Mouse (Mus musculus) brain, embryonic 18.5 days (tissue): ENCODE measurements around the gene Tldc1.

Source experiments
- DNase-seq: peaks from one replicate; pipeline ENCODE4 v3.0.0-alpha.2; 2012; ENCODE audit warnings: low read depth, low spot score

The Tldc1 gene

GRCm38 (mm10) chr8:119801168-119801567, 23.0 kb upstream of the Tldc1 start:
- no peak for DNase-seq

DNA sequence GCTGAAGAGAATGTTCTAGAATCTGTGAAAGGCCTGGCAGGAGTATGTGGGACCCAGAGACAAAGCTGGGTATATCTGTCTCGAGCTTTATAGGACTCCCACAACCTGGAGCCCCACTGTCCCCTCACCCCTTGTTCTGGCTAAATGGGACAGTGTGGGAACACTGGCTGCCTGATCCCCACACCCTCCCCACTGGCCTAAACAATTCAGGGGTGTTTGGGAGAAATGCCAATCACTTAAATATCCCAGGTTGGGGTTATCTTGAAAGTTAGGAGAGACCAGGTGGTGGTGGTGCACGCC, 20.7 kb upstream of the Tldc1 start:
- DNase-seq = no peak

DNA sequence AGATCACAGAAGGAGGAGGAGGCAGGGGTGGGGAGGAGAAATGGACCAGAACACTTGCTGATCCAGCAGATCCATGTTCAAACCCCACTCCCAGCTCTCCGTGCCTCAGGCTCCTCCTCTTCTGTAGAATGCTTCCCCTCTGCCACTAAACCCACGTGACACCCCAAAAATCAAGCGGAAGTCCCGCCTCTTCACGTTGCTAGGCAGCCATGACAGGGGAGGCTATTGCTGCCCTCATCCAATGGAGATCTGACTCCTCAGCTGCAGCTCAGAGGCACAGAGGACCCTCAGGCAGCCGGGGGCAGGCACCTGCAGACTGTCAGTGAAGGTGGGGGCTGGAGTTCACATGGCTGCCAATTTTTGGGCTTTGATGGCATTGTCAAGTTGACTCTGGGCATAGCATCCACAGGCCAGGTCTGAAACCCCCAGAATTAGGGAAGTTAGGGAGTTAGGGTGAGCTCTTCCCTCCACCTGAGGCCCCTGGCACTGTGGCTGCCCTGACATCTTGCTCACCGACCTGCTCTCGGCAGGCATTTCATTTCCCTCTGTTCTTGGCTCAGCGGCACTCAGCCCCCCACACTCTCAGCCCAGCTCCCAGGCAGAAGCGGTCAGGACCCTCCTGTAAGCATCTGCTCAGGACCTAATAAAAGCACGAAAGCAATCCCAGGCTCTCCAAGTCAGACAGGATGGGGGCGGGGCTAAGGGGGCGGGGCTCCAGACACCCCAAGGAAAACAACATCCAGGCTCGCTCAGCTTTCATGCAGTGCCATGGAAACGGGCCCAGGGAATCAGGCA, 20.2 kb upstream of the Tldc1 start:
- DNase-seq = peak; percentile 72

DNA sequence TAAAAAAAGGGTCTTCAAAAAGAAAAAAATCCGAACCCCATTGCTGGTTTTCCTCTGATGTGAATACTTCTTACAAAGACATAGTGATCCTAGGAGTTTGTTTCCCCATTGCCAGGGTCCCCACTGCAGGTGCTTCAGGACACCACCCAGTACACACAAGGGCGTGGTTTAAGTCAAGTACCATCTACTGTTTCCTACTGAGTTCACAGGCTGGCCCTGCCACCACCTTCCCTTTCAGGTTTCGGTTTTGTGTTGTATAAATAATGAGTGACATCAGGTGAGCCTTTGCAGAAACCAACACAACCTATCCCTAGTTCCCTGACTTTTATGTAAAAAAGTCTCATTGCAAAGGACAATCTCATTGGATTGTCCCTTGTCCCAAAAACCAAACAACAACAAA, 17.4 kb upstream of the Tldc1 start:
- DNase-seq = no peak

GRCm38 (mm10) chr8:119794689-119795088, 16.5 kb upstream of the Tldc1 start:
- no peak for DNase-seq

GRCm38 (mm10) chr8:119791804-119792704, 13.8 kb upstream of the Tldc1 start:
- DNase-seq = no peak

- no peak for DNase-seq
These were observed 11.4 kb upstream of the Tldc1 start for GRCm38 (mm10) chr8:119789581-119789980.

- DNase-seq = no peak
These were observed 10.6 kb upstream of the Tldc1 start for GRCm38 (mm10) chr8:119788607-119789381.

- no peak for DNase-seq
These were observed 9.1 kb upstream of the Tldc1 start for GRCm38 (mm10) chr8:119787341-119787740.

DNA sequence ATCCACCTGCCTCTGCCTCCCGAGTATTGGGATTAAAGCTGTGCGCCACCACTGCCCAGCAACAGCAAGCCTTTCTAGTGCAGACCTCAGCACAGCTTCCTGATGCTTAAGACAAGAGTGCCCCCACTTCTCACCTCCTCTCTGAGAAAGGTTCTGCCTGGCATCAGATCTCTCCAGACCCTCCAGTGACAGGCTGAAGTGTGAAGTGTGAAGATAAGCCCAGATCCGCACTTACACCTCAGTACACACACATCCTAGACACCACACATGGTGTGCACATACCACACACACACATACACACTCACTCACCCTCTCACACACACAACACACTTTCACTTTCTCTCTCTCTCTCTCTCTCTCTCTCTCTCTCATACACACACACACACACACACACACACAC, 8.7 kb upstream of the Tldc1 start:
- DNase-seq = no peak

- DNase-seq = no peak
These were observed 7.7 kb upstream of the Tldc1 start for GRCm38 (mm10) chr8:119785764-119786405.

DNA sequence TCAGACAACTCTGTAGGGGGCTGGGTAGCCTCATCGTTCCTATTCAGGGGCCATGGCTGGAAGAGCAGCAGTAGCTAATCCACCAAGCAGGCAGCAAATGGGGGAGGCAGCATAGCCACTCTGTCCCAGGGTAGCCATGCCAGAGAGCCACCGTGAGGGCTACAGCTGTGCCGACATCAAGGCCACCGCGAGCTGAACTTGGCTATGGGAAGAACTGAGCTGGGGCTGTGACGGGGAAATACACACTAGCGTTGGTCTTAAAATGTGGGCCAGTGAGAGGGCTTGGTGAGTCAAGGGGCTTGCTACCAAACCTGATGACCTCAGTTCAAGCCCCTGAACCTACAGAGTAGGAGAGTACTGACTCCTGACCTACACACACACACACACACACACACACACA, 6.5 kb upstream of the Tldc1 start:
- no peak for DNase-seq

DNA sequence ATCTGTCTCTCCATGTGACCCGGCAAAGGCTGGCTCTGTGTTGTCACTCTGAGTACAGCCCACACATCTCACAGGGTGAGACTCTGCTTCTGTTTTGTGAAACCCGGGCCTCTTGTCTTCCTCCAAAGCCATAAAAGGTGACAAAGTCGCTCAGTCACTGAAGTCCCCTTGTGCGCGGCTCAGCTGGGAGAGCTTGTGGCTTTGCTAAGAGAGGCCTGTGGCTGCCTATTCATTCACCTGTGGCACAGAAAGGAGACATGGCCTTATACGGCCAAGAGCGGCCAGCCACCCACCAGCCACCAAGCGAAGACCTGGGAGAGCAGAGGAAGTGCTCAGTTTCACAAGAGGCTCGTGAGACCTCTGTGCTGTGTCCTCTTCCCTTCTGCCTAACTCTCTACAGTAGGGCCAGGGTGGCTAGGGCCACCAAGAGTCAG, 5.9 kb upstream of the Tldc1 start:
- no peak for DNase-seq

DNA sequence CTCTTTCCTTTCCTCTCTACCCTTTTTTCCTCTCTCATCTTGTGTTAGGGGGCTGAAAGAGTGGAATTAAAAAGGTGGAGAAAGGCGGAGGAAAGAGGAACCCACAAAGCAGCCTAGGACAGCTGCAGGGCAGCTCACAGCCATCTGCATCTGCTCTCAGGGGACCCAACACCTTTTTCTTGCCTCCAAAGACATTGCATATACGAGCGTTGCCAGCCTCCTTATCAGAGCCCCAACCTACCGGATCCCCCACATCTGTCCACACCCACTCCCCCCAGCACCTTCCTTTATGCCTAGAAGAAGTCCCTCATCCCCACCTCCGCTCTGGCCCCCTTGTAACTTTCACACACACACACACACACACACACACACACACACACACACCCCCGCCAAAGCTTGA, 5.4 kb upstream of the Tldc1 start:
- no peak for DNase-seq

- no peak for DNase-seq
These were observed 4.5 kb upstream of the Tldc1 start for GRCm38 (mm10) chr8:119782715-119783114.

- no peak for DNase-seq
These were observed 3.0 kb upstream of the Tldc1 start for GRCm38 (mm10) chr8:119781086-119781840.

- DNase-seq = no peak
These were observed 2.3 kb upstream of the Tldc1 start for GRCm38 (mm10) chr8:119780402-119781049.

- peak; percentile 58 for DNase-seq
These were observed 959 bp upstream of the Tldc1 start for GRCm38 (mm10) chr8:119779013-119779737.

GRCm38 (mm10) chr8:119777765-119778164, 451 bp downstream of the Tldc1 start:
- no peak for DNase-seq
